Mouse (Mus musculus) T-cell, adult 66 days (primary cell): Measurements from ENCODE around the gene Obp1a. TPM values are rescaled to one million over a fixed set of nuclear protein-coding genes. Genes with fewer than 3 reads are reported as not detected.

ENCODE experiments used
- total RNA-seq, 2 experiments: library from RNA; stranded (reverse); gene quantifications; 3 replicates in 1 of 2; 4 replicates in 1 of 2; pipeline ENCODE4 v1.2.4; 2023

Obp1a gene
- total RNA-seq = not detected

DNA sequence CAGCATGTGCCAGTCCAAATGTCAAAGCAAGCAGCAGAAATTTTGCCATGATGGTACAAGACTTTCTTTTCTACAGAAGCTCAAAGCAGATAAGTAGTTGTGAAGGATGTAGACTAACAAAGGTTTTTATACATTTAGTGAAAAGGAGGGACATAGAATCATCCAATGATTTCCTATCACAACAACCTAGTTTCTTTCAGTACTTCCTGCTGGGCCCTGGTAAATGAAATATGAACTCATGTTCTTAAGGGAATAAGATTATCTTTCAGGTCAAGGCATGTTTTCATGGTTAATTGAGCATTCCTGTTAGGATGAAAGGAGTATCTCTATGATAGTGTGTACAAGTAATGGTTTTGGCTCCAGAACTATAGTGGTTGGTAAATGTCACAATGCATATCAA is at the start of gene Obp1a:
Obp1a (minus strand) TSS at position 101 of the 400 bp plus-strand sequence.

DNA sequence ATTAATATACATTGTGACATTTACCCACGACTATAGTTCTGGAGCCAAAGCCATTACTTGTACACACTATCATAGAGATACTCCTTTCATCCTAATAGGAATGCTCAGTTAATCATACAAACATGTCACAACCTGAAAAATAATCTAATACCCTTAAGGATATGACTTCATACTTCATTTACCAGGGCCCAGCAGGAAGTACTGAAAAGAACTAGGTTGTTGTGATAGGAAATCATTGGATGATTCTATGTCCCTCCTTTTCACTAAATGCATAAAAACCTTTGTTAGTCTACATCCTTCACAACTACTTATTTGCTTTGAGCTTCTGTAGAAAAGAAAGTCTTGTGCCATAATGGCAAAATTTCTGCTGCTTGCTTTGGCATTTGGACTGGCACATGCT is 34.0 kb upstream of the Obp1a start, which contains the start of gene Gm5938:
Gm5938 (plus strand) TSS at position 301 of the 400 bp plus-strand sequence.

Other genes with a start within 250 kb of the Obp1a start
- not detected for gene Pbsn, start 237.8 kb downstream of the Obp1a start, total RNA-seq
- not detected for gene Gm14744, start 226.6 kb downstream of the Obp1a start, total RNA-seq
- gene 5430402E10Rik, start 166.3 kb downstream of the Obp1a start, total RNA-seq = not detected
- not detected for gene Gm5938, start 34.1 kb upstream of the Obp1a start, total RNA-seq
- gene Obp1b, start 95.4 kb upstream of the Obp1a start, total RNA-seq = not detected
- gene Gm14743, start 154.5 kb upstream of the Obp1a start, total RNA-seq = not detected